Mouse (Mus musculus) activated CD4-positive, CD25-positive, alpha-beta regulatory T cell (primary cell): ENCODE measurements around the gene Cpn2. TPM values are rescaled to one million over a fixed set of nuclear protein-coding genes. Genes with fewer than 3 reads are reported as not detected.

Experiments
- polyA plus RNA-seq, 2 experiments: library from polyadenylated mRNA; unstranded; fragments of 100-300 nt; shearing (Covaris generic); gene quantifications; one replicate each; pipeline ENCODE4 v1.2.1; 2017

Cpn2 gene
- polyA plus RNA-seq: under 1 TPM in 1 of 2 experiments, not detected in 1; 0.04 TPM

GRCm38 (mm10) chr16:30267359-30267758 is at the start of gene Cpn2:
Gene Cpn2 (minus strand): TSS chr16:30267499.

GRCm38 (mm10) chr16:30310647-30311046 is 43.3 kb upstream of the Cpn2 start, which contains the start of gene Gp5:
Gene Gp5 (minus strand): TSS chr16:30310779.

DNA sequence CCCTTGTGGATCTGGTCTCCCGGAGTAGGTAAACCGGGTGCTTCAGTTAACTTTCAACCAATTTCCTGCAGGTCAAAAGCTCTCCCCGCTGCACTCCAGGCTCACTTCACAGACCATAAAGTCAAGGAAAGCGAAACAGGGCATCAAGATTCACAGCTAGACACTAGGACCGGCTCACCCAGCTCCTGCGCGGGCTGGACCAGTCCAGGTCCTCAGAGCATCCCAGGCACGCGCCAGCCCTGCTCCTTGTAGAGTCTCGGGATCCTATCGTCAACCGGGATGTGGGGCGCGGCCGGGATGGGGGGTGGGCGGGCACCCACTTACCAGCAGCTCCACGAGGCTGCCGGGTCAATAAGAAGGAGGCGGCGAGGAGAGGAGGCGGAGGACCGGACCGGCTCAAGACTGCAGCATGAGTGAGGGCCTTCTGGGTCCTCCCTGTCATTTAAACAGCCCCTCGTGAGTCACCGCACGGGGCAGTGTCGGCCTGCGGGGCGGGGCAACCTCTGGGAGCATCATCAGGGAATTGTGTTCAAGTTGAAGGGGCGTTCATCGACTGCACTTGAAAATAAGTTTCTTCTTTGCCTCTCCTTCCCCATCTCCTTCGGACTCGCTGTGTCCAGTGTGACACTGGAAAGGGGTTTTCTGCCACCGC is 15.7 kb upstream of the Cpn2 start, which contains the start of gene Lrrc15:
TSS of gene Lrrc15 (minus strand) at position 413 of the 652 bp plus-strand sequence.

Other genes starting within 250 kb of the Cpn2 start
- under 1 TPM in 1 of 2 experiments, not detected in 1; 0.71 TPM for gene Hes1, start 203.1 kb downstream of the Cpn2 start, polyA plus RNA-seq
- under 1 TPM in 1 of 2 experiments, not detected in 1; 0.39 TPM for gene Lrrc15, start 15.8 kb upstream of the Cpn2 start, polyA plus RNA-seq
- gene Gp5, start 43.3 kb upstream of the Cpn2 start, polyA plus RNA-seq: under 1 TPM in 1 of 2 experiments, not detected in 1; 0.36 TPM
- 10 to 100 TPM; 47.6 to 53.3 TPM for gene Atp13a3, start 138.5 kb upstream of the Cpn2 start, polyA plus RNA-seq